8 mouse cellular contexts compared by ENCODE assay signal in the genomic region with DNA sequence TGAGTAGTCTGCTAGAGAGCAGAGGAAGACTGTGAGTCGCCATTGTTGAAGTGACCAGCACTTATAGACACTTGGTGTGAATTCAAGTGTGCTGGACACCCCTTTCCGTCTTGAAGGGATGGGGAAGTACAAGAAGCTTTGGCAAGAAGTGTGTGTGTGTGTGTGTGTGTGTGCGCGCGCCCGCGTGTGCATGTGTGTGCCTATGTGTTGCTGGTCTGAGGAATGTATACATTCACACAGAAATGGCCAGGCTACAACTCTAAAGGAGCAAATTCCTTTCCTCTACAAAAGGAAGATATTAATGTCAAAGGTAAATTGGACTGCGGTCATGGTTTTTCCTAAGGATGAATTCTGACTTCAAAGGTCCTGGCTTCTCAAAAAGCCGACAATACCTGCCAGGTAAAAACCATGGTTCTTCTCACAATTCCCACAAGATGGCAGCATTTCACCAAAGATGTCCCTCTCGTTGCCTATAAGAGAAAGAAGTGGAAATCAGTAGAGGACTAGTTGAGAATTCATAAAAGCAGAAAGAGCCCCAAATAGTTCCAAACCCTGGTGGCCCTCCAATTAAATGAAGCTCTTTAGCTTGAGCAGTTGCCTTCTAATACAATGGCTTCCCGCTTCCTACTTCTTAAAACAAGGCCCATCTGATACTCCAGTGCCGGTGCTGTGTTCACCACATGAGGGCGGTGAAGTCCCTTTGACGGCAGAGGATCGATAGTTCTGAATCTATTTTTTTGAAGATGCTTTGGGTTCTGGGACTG.
DNase-seq lines count a peak whose midpoint lies in the region; ATAC-seq and TF ChIP-seq lines count a peak whose summit lies in the region.

No protein-coding gene starts in this region.

- no peak overlapping the region for H3K27ac ChIP-seq in heart, embryonic 12.5 days (ENCODE audit: poor library complexity, severe bottlenecking)
- H3K27ac ChIP-seq in kidney, embryonic 15.5 days = no peak overlapping the region
- H3K27ac ChIP-seq in midbrain, postnatal 0 days (ENCODE audit: low read depth, low read length) = no peak overlapping the region

- H3K4me2 ChIP-seq in heart, embryonic 12.5 days = peak overlapping the region; percentile 42
- H3K4me2 ChIP-seq in kidney, embryonic 15.5 days = peak overlapping the region; percentile 43
- H3K4me2 ChIP-seq in midbrain, postnatal 0 days (ENCODE audit: low read depth, low read length, poor library complexity, severe bottlenecking) = peak overlapping the region; percentile 29

- peak; percentile 75 for ATAC-seq in activated CD4-positive, CD25-positive, alpha-beta regulatory T cell, adult 4 months
- ATAC-seq in heart, embryonic 12.5 days (ENCODE audit: insufficient number of reproducible peaks, low FRiP score) = no peak
- no peak for ATAC-seq in kidney, embryonic 15.5 days (replicated peaks; ENCODE audit: low FRiP score)
- peak; percentile 56; the same call in 1 of the 2 replicates for ATAC-seq in midbrain, postnatal 0 days (ENCODE audit: low FRiP score)

- DNase-seq in 3T3-L1 (ENCODE audit: low read depth, low spot score) = peak; percentile 64
- DNase-seq in embryo, embryonic 10.5 days (ENCODE audit: low spot score) = peak; percentile 76
- DNase-seq in liver = peak; percentile 10
- peak; percentile 80 for DNase-seq in midbrain, postnatal 0 days (ENCODE audit: low spot score)
- peak; percentile 42 for DNase-seq in telencephalon, adult 2 months (ENCODE audit: low read depth, low spot score)

- H3K36me3 ChIP-seq in heart, embryonic 12.5 days = no peaks in the 10 kb centered on the region
- no peaks in the 10 kb centered on the region for H3K36me3 ChIP-seq in kidney, embryonic 15.5 days
- no peaks in the 10 kb centered on the region for H3K36me3 ChIP-seq in midbrain, postnatal 0 days (ENCODE audit: insufficient read depth, low read length)

- TF ChIP-seq CTCF in midbrain, postnatal 0 days (IDR thresholded peaks at IDR 0.05) = peak; percentile 76

- H3K27me3 ChIP-seq in heart, embryonic 12.5 days (replicated peaks) = 0 out of 2 replicates have a peak, but pooled peaks cover 6% of the 10 kb centered on the region
- peaks cover 21% of the 10 kb centered on the region for H3K27me3 ChIP-seq in kidney, embryonic 15.5 days
- H3K27me3 ChIP-seq in midbrain, postnatal 0 days (ENCODE audit: insufficient read depth, low read length) = no peaks in the 10 kb centered on the region

- H3K4me1 ChIP-seq in heart, embryonic 12.5 days (replicated peaks) = no peaks in the 10 kb centered on the region
- no peaks in the 10 kb centered on the region for H3K4me1 ChIP-seq in kidney, embryonic 15.5 days
- no peaks in the 10 kb centered on the region for H3K4me1 ChIP-seq in midbrain, postnatal 0 days (ENCODE audit: insufficient read depth, low read length)

- H3K9ac ChIP-seq in heart, embryonic 12.5 days = no peak overlapping the region
- no peak overlapping the region for H3K9ac ChIP-seq in kidney, embryonic 15.5 days
- H3K9ac ChIP-seq in midbrain, postnatal 0 days (replicated peaks; ENCODE audit: low read length, poor library complexity, severe bottlenecking) = no peak overlapping the region

- 0 out of 2 replicates have a peak overlapping the region, but pooled peaks have one; percentile 7 for H3K4me3 ChIP-seq in heart, embryonic 12.5 days
- H3K4me3 ChIP-seq in kidney, embryonic 15.5 days (replicated peaks) = peak overlapping the region; percentile 25; the same call in 1 of the 2 replicates
- H3K4me3 ChIP-seq in midbrain, postnatal 0 days (ENCODE audit: low read depth, low read length) = no peak overlapping the region

- no peaks in the 10 kb centered on the region for H3K9me3 ChIP-seq in heart, embryonic 12.5 days (replicated peaks)
- 0 out of 2 replicates have a peak, but pooled peaks cover 3% of the 10 kb centered on the region for H3K9me3 ChIP-seq in kidney, embryonic 15.5 days (replicated peaks)
- no peaks in the 10 kb centered on the region for H3K9me3 ChIP-seq in midbrain, postnatal 0 days (ENCODE audit: low read length)

- 53% methylated on average over 15 of the region's 15 CpGs for WGBS in heart, embryonic 12.5 days
- WGBS in kidney, embryonic 15.5 days = 58% methylated on average over 15 of the region's 15 CpGs
- WGBS in midbrain, postnatal 0 days = 57% methylated on average over 15 of the region's 15 CpGs

Comparison
In these comparisons a context has a peak if more than half of its experiments do, and no peak if none do; other contexts are left out.
1. DNase-seq: peak in every context shown above with its lines; median percentile 80 in midbrain, postnatal 0 days; 76 in embryo, embryonic 10.5 days; 64 in 3T3-L1; 42 in telencephalon, adult 2 months; 10 in liver.
2. ATAC-seq: peak in activated CD4-positive, CD25-positive, alpha-beta regulatory T cell, adult 4 months (single experiment) and midbrain, postnatal 0 days (single experiment); none in heart, embryonic 12.5 days (single experiment) and kidney, embryonic 15.5 days (single experiment).
3. Peak in every context shown above with its lines, with median percentiles within 50 percentile points of each other: H3K4me2 ChIP-seq.